In the genomic region with DNA sequence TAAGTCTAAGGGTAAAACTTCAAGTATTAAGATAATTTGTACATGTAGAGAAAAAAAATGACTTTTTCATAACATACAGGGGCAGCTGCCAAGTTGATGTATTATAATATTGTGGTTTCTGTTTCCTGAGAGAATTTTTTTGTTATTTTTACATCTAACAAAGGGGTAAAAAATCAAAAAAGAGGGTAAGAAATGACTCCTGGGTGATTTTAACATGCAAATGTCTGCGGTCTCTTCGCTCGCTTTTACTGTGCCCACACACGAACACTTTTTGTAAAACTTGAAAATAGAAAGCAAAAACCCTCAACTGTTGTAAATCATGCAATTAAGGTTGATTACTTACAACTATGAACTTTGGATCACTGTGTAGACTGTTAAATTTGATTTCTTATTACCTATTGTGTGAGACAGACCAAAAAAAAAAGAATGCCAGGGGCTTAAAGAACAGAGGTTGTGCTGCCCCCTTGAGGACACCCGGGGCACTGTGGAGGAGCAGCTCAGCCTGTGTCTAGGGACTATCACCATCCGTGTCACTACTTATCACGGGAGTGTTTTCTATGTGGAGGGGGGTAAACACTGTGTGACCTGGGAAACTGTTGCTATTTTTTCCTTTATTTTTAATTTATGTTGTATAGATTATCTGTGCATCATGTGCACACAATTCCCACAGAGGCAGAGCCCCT, we compare ENCODE assay signal across 8 mouse cellular contexts. TPM values are rescaled to one million over a fixed set of nuclear protein-coding genes. Genes with fewer than 3 reads are reported as not detected.
DNase-seq lines count a peak whose midpoint lies in the region; ATAC-seq lines count a peak whose summit lies in the region.

No protein-coding gene starts in this region.

- ATAC-seq in forebrain, embryonic 13.5 days, result no peak
- ATAC-seq in intestine, embryonic 15.5 days, result 0 out of 2 replicates have a peak, but pooled peaks have one; percentile 47
- ATAC-seq in liver, embryonic 13.5 days (ENCODE audit: low read depth), result no peak

- H3K27ac ChIP-seq in forebrain, embryonic 13.5 days, result 0 out of 2 replicates have a peak overlapping the region, but pooled peaks have one; percentile 31
- no peak overlapping the region for H3K27ac ChIP-seq in intestine, embryonic 15.5 days
- H3K27ac ChIP-seq in liver, embryonic 13.5 days, result no peak overlapping the region

- H3K9me3 ChIP-seq in forebrain, embryonic 13.5 days (replicated peaks), result no peaks in the 10 kb centered on the region
- H3K9me3 ChIP-seq in intestine, embryonic 15.5 days, result no peaks in the 10 kb centered on the region
- no peaks in the 10 kb centered on the region for H3K9me3 ChIP-seq in liver, embryonic 13.5 days (replicated peaks)

- H3K4me3 ChIP-seq in forebrain, embryonic 13.5 days, result no peak overlapping the region
- H3K4me3 ChIP-seq in intestine, embryonic 15.5 days (replicated peaks), result no peak overlapping the region
- H3K4me3 ChIP-seq in liver, embryonic 13.5 days (replicated peaks), result no peak overlapping the region

- 51% methylated on average over 7 of the region's 7 CpGs for WGBS in forebrain, embryonic 13.5 days
- 53% methylated on average over 7 of the region's 7 CpGs for WGBS in intestine, embryonic 15.5 days
- WGBS in liver, embryonic 13.5 days (ENCODE audit: insufficient replicate concordance), result 50% methylated on average over 7 of the region's 7 CpGs

- no peaks in the 10 kb centered on the region for H3K36me3 ChIP-seq in forebrain, embryonic 13.5 days (ENCODE audit: poor library complexity, severe bottlenecking)
- no peaks in the 10 kb centered on the region for H3K36me3 ChIP-seq in intestine, embryonic 15.5 days
- H3K36me3 ChIP-seq in liver, embryonic 13.5 days, result no peaks in the 10 kb centered on the region

- 0 out of 2 replicates have a peak, but pooled peaks cover 6% of the 10 kb centered on the region for H3K4me1 ChIP-seq in forebrain, embryonic 13.5 days
- H3K4me1 ChIP-seq in intestine, embryonic 15.5 days (replicated peaks), result no peaks in the 10 kb centered on the region; the same call in 1 of the 2 replicates
- H3K4me1 ChIP-seq in liver, embryonic 13.5 days (replicated peaks), result no peaks in the 10 kb centered on the region

- H3K27me3 ChIP-seq in forebrain, embryonic 13.5 days, result peaks cover 43% of the 10 kb centered on the region
- peaks cover 13% of the 10 kb centered on the region for H3K27me3 ChIP-seq in intestine, embryonic 15.5 days (replicated peaks)
- H3K27me3 ChIP-seq in liver, embryonic 13.5 days, result peaks cover 23% of the 10 kb centered on the region

- H3K9ac ChIP-seq in forebrain, embryonic 13.5 days, result no peak overlapping the region
- no peak overlapping the region for H3K9ac ChIP-seq in intestine, embryonic 15.5 days
- no peak overlapping the region for H3K9ac ChIP-seq in liver, embryonic 13.5 days

- peak; percentile 29 for DNase-seq in 3134 (ENCODE audit: extremely low read depth, insufficient read length, low spot score)
- peak; percentile 58 for DNase-seq in CD4-positive helper T cell, adult 2 months (ENCODE audit: low read depth, low spot score)
- DNase-seq in brain, embryonic 18.5 days (ENCODE audit: low read depth, low spot score), result peak; percentile 37
- DNase-seq in liver, embryonic 13.5 days, result peak; percentile 16
- DNase-seq in retina, postnatal 1 day, result peak; percentile 79
- DNase-seq in yolk sac, embryonic 10.5 days (ENCODE audit: low spot score), result no peak

- H3K4me2 ChIP-seq in forebrain, embryonic 13.5 days, result no peak overlapping the region
- no peak overlapping the region for H3K4me2 ChIP-seq in intestine, embryonic 15.5 days (replicated peaks)
- no peak overlapping the region for H3K4me2 ChIP-seq in liver, embryonic 13.5 days

RNA-seq across cellular contexts. Expression of gene Myh14, which starts 23.5 kb away (rescaled TPM):
- 0.49 and 0.84 TPM in 2 replicates for polyA plus RNA-seq in forebrain, embryonic 13.5 days (2015; fragmentation: Nextera tagmentation; extraction: Ambion mirVana)
- 68.4 and 74.3 TPM in 2 replicates for polyA plus RNA-seq in intestine, embryonic 15.5 days (2015; fragmentation: Nextera tagmentation; extraction: Ambion mirVana)
- polyA plus RNA-seq in liver, embryonic 13.5 days (2015; fragmentation: Nextera tagmentation; extraction: Ambion mirVana), result 0.12 and 0.31 TPM in 2 replicates

RNA-seq across cellular contexts. Expression of gene Kcnc3, which starts 56.7 kb away (rescaled TPM):
- polyA plus RNA-seq in forebrain, embryonic 13.5 days (2015; fragmentation: Nextera tagmentation; extraction: Ambion mirVana), result 2.1 and 2.4 TPM in 2 replicates
- polyA plus RNA-seq in intestine, embryonic 15.5 days (2015; fragmentation: Nextera tagmentation; extraction: Ambion mirVana), result 0.27 and 0.36 TPM in 2 replicates
- polyA plus RNA-seq in liver, embryonic 13.5 days (2015; fragmentation: Nextera tagmentation; extraction: Ambion mirVana), result 0.05 and 0.06 TPM in 2 replicates

Comparison
In these comparisons a context has a peak if more than half of its experiments do, and no peak if none do; other contexts are left out.
1. RNA of gene Myh14, which starts 23.5 kb away (polyA plus RNA-seq): 68.4 to 74.3 TPM in intestine, embryonic 15.5 days; 0.49 to 0.84 TPM in forebrain, embryonic 13.5 days and 0.12 to 0.31 TPM in liver, embryonic 13.5 days; every median in the first group is over 10 times any median in the second.